Mouse (Mus musculus) heart, embryonic 14.5 days (tissue): ENCODE results near the gene Ano2. TPM values are rescaled to one million over a fixed set of nuclear protein-coding genes. Genes with fewer than 3 reads are reported as not detected.

Source experiments
- ATAC-seq: fragments of 200-750 bp; cut with Nextera tagmentation; 2 replicates; pipeline ENCODE4 v1.8.0; 2017; ENCODE audit warnings: low read depth, moderate TSS enrichment; ENCODE audit not compliant: insufficient number of reproducible peaks, insufficient read depth, low FRiP score
- H3K27ac ChIP-seq, 2 experiments: fragments of 200-500 bp in 1 of 2; fragments of 300-500 bp in 1 of 2; sonication (generic) in 1 of 2; replicated peaks in 1 of 2; 2 replicates each; pipeline ENCODE4 v1.5.1; 2012 to 2014; ENCODE audit warnings: low read depth in 2 of 2, low read length in 2 of 2, control low read depth in 1 of 2, mild to moderate bottlenecking in 1 of 2, mixed read lengths in 1 of 2; ENCODE audit not compliant: control insufficient read depth in 1 of 2, insufficient read depth in 1 of 2
- H3K27me3 ChIP-seq: fragments of 300-500 bp; sonication (generic); 2 replicates; pipeline ENCODE4 v1.6.1; 2014; ENCODE audit warnings: mild to moderate bottlenecking, low read length, control low read depth; ENCODE audit not compliant: control insufficient read depth, insufficient read depth
- H3K36me3 ChIP-seq: fragments of 300-500 bp; sonication (generic); 2 replicates; pipeline ENCODE4 v1.6.1; 2014; ENCODE audit warnings: mild to moderate bottlenecking, control low read depth, low read length, mixed read lengths; ENCODE audit not compliant: control insufficient read depth, insufficient read depth
- H3K4me1 ChIP-seq, 2 experiments: fragments of 200-500 bp in 1 of 2; fragments of 300-500 bp in 1 of 2; sonication (generic) in 1 of 2; 2 replicates each; pipeline ENCODE4 v1.6.1; 2012 to 2014; ENCODE audit warnings: low read length in 2 of 2, control low read depth in 1 of 2, mixed read lengths in 1 of 2; ENCODE audit not compliant: control insufficient read depth in 2 of 2, insufficient read depth in 2 of 2
- H3K4me2 ChIP-seq: fragments of 300-500 bp; sonication (generic); 2 replicates; pipeline ENCODE4 v1.6.1; 2014; ENCODE audit warnings: mild to moderate bottlenecking, low read length
- H3K4me3 ChIP-seq, 2 experiments: fragments of 200-500 bp in 1 of 2; fragments of 300-500 bp in 1 of 2; sonication (generic) in 1 of 2; 2 replicates each; pipeline ENCODE4 v1.5.1; 2012 to 2014; ENCODE audit warnings: low read length in 2 of 2, mild to moderate bottlenecking in 2 of 2, control low read depth in 1 of 2, low read depth in 1 of 2, moderate library complexity in 1 of 2; ENCODE audit not compliant: control insufficient read depth in 1 of 2, insufficient read depth in 1 of 2
- H3K9ac ChIP-seq: fragments of 300-500 bp; sonication (generic); 2 replicates; pipeline ENCODE4 v1.6.1; 2014; ENCODE audit warnings: mild to moderate bottlenecking, low read length
- H3K9me3 ChIP-seq: fragments of 300-500 bp; sonication (generic); 2 replicates; pipeline ENCODE4 v1.6.1; 2016; ENCODE audit warnings: low read length, control low read depth; ENCODE audit not compliant: control insufficient read depth
- WGBS: fragments of 180-500 bp; shearing (Covaris S2); extraction: QIAGEN DNeasy Blood & Tissue Kit; methylation state at CpG from one replicate; pipeline ENCODE4 v1.1.7; 2014; 5-methylcytosine and 5-hydroxymethylcytosine counted together
- polyA plus RNA-seq: library from polyadenylated mRNA; unstranded; fragments of >200 nt; fragmentation: Nextera tagmentation; extraction: Ambion mirVana; gene quantifications from 2 replicates; pipeline ENCODE4 v1.2.1, GENCODE M21; 2014

Ano2 gene
- polyA plus RNA-seq, 1 experiment from 2014 or later, result 0.38 TPM

DNA sequence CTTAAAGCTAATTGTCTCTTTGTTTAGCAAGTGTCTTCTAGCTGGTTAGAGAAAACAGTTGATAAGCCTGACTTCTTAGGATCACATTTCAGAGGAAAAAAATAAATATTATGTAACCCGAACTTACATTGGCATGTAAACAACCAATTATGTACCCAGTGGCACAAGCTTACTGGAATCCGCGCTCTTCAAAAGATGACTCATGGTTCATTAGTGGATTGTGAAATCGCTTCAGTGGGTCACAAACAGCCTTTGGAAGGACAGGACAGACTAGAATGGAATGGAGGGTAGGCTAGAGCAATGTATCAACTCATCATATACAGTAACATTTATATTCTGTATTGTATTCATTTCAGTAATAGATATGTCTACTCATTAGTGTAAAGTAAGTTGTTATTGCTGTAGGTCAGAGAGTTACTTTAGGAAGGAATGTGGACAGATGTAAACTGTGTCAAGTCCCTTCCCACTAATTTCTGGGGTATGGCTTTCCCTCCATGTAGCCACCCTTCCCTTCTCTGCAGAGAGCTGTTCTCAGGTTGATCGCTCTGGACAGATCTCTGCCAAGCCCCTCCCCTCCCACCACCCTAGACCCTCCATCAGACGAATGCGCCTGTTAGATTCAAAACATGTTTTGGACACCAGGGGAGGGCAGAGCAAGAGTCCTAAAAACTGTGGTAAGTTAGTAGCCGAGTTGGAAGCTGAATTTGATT lies 343.6 kb downstream of the Ano2 start:
- Histone ChIP-seq H3K27ac (no peak overlapping the region), H3K27me3 (no peaks in the 10 kb centered on the region), H3K9ac (no peak overlapping the region), H3K36me3 (no peaks in the 10 kb centered on the region), H3K4me2 (no peak overlapping the region), H3K4me1 (peaks cover 6 to 7% of the 10 kb centered on the region in 2 experiments), H3K9me3 (no peaks in the 10 kb centered on the region), H3K4me3 (no peak overlapping the region)
- 62% methylated on average over 8 of the region's 8 CpGs for WGBS
- ATAC-seq, result no peak

DNA sequence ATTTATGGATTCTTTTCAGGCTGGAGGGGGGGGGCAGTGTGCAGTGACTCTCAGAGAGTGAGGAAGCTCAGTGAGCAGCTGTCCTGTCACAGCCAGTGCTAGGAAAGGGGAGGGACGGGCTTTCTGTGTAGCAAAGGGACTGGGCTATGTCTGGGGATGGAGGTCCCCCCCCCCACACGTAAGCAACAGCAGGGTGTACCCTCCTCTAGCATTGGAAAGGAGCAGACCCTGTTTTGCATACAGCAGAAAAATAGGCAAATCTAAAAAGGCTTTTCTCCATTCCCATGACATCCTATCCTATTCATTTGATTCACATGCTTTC lies 344.1 kb downstream of the Ano2 start:
- peak; percentile 35; the same call in 1 of the 2 replicates for ATAC-seq

GRCm38 (mm10) chr6:126034728-126035127 lies 344.5 kb downstream of the Ano2 start:
- Histone ChIP-seq H3K4me3 (no peak overlapping the region), H3K9me3 (no peaks in the 10 kb centered on the region), H3K4me2 (0 out of 2 replicates have a peak overlapping the region, but pooled peaks have one; percentile 3), H3K27ac (no peak overlapping the region), H3K9ac (no peak overlapping the region), H3K27me3 (no peaks in the 10 kb centered on the region), H3K36me3 (no peaks in the 10 kb centered on the region), H3K4me1 (peaks cover 6 to 7% of the 10 kb centered on the region in 2 experiments)
- 37% methylated on average over 7 of the region's 7 CpGs for WGBS
- peak; percentile 31; the same call in 1 of the 2 replicates for ATAC-seq

More for the DNA sequence above, 344.1 kb downstream of the Ano2 start:
- Histone ChIP-seq H3K36me3 (no peaks in the 10 kb centered on the region), H3K27ac (no peak overlapping the region), H3K27me3 (no peaks in the 10 kb centered on the region), H3K9me3 (no peaks in the 10 kb centered on the region), H3K9ac (no peak overlapping the region), H3K4me3 (no peak overlapping the region), H3K4me1 (peaks cover 6 to 7% of the 10 kb centered on the region in 2 experiments), H3K4me2 (0 out of 2 replicates have a peak overlapping the region, but pooled peaks have one; percentile 3)
- 23% methylated on average over 2 of the region's 2 CpGs for WGBS

DNA sequence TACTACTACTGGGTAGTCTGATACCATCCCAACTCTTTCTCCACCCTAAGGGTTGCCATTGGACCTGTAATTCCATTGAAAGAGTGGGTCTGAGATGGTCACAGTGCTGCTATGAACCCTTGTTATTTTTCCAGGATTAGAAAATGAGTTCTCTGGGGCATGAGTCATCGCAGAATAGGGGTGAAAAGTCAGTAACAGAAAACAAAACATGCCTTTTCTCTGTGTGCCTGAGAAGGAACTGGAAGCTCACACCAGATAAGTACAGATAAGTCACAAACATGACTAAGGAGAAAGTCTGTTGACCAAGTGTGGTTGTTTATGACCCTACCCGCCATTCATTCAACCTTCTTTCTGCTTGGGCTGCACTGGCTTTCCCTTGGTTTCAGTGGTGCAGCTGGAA lies 345.4 kb downstream of the Ano2 start:
- peaks cover 6 to 7% of the 10 kb centered on the region in 2 experiments for H3K4me1 ChIP-seq
- H3K9me3 ChIP-seq, result no peaks in the 10 kb centered on the region
- WGBS, result 71% methylated on average over 2 of the region's 2 CpGs
- no peak overlapping the region for H3K27ac ChIP-seq
- no peak overlapping the region for H3K4me3 ChIP-seq
- no peak overlapping the region for H3K9ac ChIP-seq
- H3K36me3 ChIP-seq, result no peaks in the 10 kb centered on the region
- ATAC-seq, result no peak
- no peaks in the 10 kb centered on the region for H3K27me3 ChIP-seq
- no peak overlapping the region for H3K4me2 ChIP-seq

- peaks cover 0 to 4% of the 10 kb centered on the region in 2 experiments; a peak in 1 of 4 replicates for H3K4me1 ChIP-seq
- ATAC-seq, result no peak
- H3K4me3 ChIP-seq, result no peak overlapping the region
- WGBS, result 41% methylated on average over 4 of the region's 4 CpGs
- no peak overlapping the region for H3K9ac ChIP-seq
- H3K4me2 ChIP-seq, result no peak overlapping the region
- no peaks in the 10 kb centered on the region for H3K36me3 ChIP-seq
- H3K9me3 ChIP-seq, result no peaks in the 10 kb centered on the region
- no peak overlapping the region for H3K27ac ChIP-seq
- H3K27me3 ChIP-seq, result no peaks in the 10 kb centered on the region
Observed at GRCm38 (mm10) chr6:126045931-126046330, 355.7 kb downstream of the Ano2 start.

- Histone ChIP-seq H3K27ac (no peak overlapping the region), H3K36me3 (no peaks in the 10 kb centered on the region), H3K27me3 (no peaks in the 10 kb centered on the region), H3K9me3 (no peaks in the 10 kb centered on the region), H3K4me1 (no peaks in the 10 kb centered on the region), H3K9ac (no peak overlapping the region), H3K4me3 (no peak overlapping the region), H3K4me2 (no peak overlapping the region)
- WGBS, result 70% methylated on average over 4 of the region's 4 CpGs
- no peak for ATAC-seq
Observed at GRCm38 (mm10) chr6:126048206-126048605, 358.0 kb downstream of the Ano2 start.

GRCm38 (mm10) chr6:126053136-126053535 lies 362.9 kb downstream of the Ano2 start:
- H3K27ac ChIP-seq, result no peak overlapping the region
- no peaks in the 10 kb centered on the region for H3K9me3 ChIP-seq
- H3K4me3 ChIP-seq, result no peak overlapping the region
- H3K9ac ChIP-seq, result no peak overlapping the region
- H3K4me2 ChIP-seq, result no peak overlapping the region
- H3K36me3 ChIP-seq, result no peaks in the 10 kb centered on the region
- H3K4me1 ChIP-seq, result no peaks in the 10 kb centered on the region
- H3K27me3 ChIP-seq, result no peaks in the 10 kb centered on the region
- ATAC-seq, result no peak
- 60% methylated on average over 5 of the region's 5 CpGs for WGBS

DNA sequence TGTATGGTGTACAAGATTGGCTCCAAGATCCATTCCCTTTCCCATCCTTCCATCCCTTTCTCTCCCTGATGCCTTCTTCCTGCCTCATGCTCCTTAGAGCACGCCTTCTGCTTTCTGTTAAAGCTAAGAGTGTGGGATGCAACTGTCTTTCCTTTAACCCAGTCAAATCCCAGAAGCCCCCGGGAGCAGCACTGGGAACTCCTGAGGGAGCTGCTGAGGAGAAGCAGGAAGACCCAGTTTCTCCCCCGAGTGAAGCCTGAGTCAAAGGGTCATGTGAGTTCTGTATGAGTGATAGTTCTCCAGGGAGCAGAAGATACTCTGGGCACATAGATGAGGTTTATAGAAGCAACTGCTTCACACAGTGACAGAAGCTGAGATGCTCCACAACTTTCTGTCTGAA lies 367.5 kb downstream of the Ano2 start:
- Histone ChIP-seq H3K4me3 (no peak overlapping the region), H3K27me3 (no peaks in the 10 kb centered on the region), H3K36me3 (no peaks in the 10 kb centered on the region), H3K9ac (no peak overlapping the region), H3K4me2 (no peak overlapping the region), H3K27ac (no peak overlapping the region), H3K9me3 (no peaks in the 10 kb centered on the region), H3K4me1 (no peaks in the 10 kb centered on the region)
- 71% methylated on average over 3 of the region's 3 CpGs for WGBS
- no peak for ATAC-seq
